Mouse (Mus musculus) MEL (cell line): ENCODE data around the gene Opcml. TPM values are rescaled to one million over a fixed set of nuclear protein-coding genes. Genes with fewer than 3 reads are reported as not detected.

ENCODE experiments used
- DNase-seq: peaks from one replicate; pipeline ENCODE4 v3.0.0; 2011; ENCODE audit warnings: low read depth, low spot score
- H3K27ac ChIP-seq: 2 replicates; pipeline ENCODE4 v1.5.1; 2012; ENCODE audit warnings: low read depth, mild to moderate bottlenecking, control low read depth, low read length, moderate library complexity; ENCODE audit not compliant: control insufficient read depth
- H3K27me3 ChIP-seq, 2 experiments: fragments of 150-350 bp in 1 of 2; sonication (generic) in 1 of 2; 2 replicates each; pipeline ENCODE4 v1.6.1; 2012; ENCODE audit warnings: low read length in 2 of 2, mild to moderate bottlenecking in 2 of 2, improper control_type of control experiment in 1 of 2, moderate library complexity in 1 of 2; ENCODE audit not compliant: insufficient read depth in 2 of 2, control insufficient read depth in 1 of 2
- H3K36me3 ChIP-seq, 2 experiments: 2 replicates each; pipeline ENCODE4 v1.6.1; 2012 to 2014; ENCODE audit warnings: low read length in 2 of 2, improper control_type of control experiment in 1 of 2, inconsistent platforms in 1 of 2, mild to moderate bottlenecking in 1 of 2; ENCODE audit not compliant: insufficient read depth in 2 of 2, control insufficient read depth in 1 of 2
- H3K4me1 ChIP-seq, 2 experiments: fragments of 150-350 bp in 1 of 2; sonication (generic) in 1 of 2; 2 replicates each; pipeline ENCODE4 v1.6.1; 2012; ENCODE audit warnings: low read length in 2 of 2, improper control_type of control experiment in 1 of 2, mild to moderate bottlenecking in 1 of 2; ENCODE audit not compliant: insufficient read depth in 2 of 2, control insufficient read depth in 1 of 2
- H3K4me3 ChIP-seq, 2 experiments: fragments of 150-350 bp in 1 of 2; sonication (generic) in 1 of 2; 2 replicates each; pipeline ENCODE4 v1.5.1; 2012; ENCODE audit warnings: low read depth in 2 of 2, low read length in 2 of 2, mild to moderate bottlenecking in 2 of 2, moderate library complexity in 2 of 2, control low read depth in 1 of 2, improper control_type of control experiment in 1 of 2; ENCODE audit not compliant: control insufficient read depth in 1 of 2, insufficient read depth in 1 of 2
- H3K79me2 ChIP-seq: 2 replicates; pipeline ENCODE4 v1.6.1; 2012; ENCODE audit warnings: mild to moderate bottlenecking, low read length, moderate library complexity; ENCODE audit not compliant: control insufficient read depth, poor library complexity, insufficient read depth
- H3K9ac ChIP-seq: 2 replicates; pipeline ENCODE4 v1.6.1; 2012; ENCODE audit warnings: low read depth, mild to moderate bottlenecking, control low read depth, low read length, moderate library complexity; ENCODE audit not compliant: control insufficient read depth, poor library complexity, severe bottlenecking
- H3K9me3 ChIP-seq: fragments of 150-350 bp; sonication (generic); replicated peaks from 2 replicates; pipeline ENCODE4 v1.6.1; 2012; ENCODE audit warnings: mild to moderate bottlenecking, low read length, improper control_type of control experiment, moderate library complexity; ENCODE audit not compliant: insufficient read depth
- BHLHE40 ChIP-seq: IDR thresholded peaks from 2 replicates; pipeline ENCODE4 v1.6.1; 2012; ENCODE audit warnings: low read depth, mild to moderate bottlenecking, inconsistent platforms, low read length, improper control_type of control experiment, borderline replicate concordance
- CHD1 ChIP-seq: IDR thresholded peaks from 2 replicates; pipeline ENCODE4 v1.6.1; 2012; ENCODE audit warnings: low read depth, mild to moderate bottlenecking, inconsistent platforms, low read length, improper control_type of control experiment
- CHD2 ChIP-seq: IDR thresholded peaks from 2 replicates; pipeline ENCODE4 v1.6.1; 2011; ENCODE audit warnings: low read length, improper control_type of control experiment
- CTCF ChIP-seq, 3 experiments: IDR thresholded peaks in 2 of 3; conservative IDR thresholded peaks in 1 of 3; 2 replicates each; pipeline ENCODE4 v1.5.1; 2011 to 2012; ENCODE audit warnings: low read length in 3 of 3, low read depth in 2 of 3, mild to moderate bottlenecking in 2 of 3, improper control_type of control experiment in 1 of 3, inconsistent platforms in 1 of 3, mixed read lengths in 1 of 3, moderate library complexity in 1 of 3; ENCODE audit not compliant: control insufficient read depth in 1 of 3, insufficient read depth in 1 of 3, poor library complexity in 1 of 3, severe bottlenecking in 1 of 3
- E2F4 ChIP-seq: IDR thresholded peaks from 2 replicates; pipeline ENCODE4 v1.6.1; 2011; ENCODE audit warnings: low read depth, low read length, improper control_type of control experiment, borderline replicate concordance
- ELF1 ChIP-seq: IDR thresholded peaks from 2 replicates; pipeline ENCODE4 v1.6.1; 2014; ENCODE audit warnings: low read depth, mild to moderate bottlenecking, inconsistent platforms, low read length, improper control_type of control experiment, moderate library complexity
- EP300 ChIP-seq, 2 experiments: IDR thresholded peaks; 2 replicates each; pipeline ENCODE4 v1.6.1; 2011; ENCODE audit warnings: improper control_type of control experiment in 2 of 2, low read length in 2 of 2, low read depth in 1 of 2, mild to moderate bottlenecking in 1 of 2
- GABPA ChIP-seq: IDR thresholded peaks from 2 replicates; pipeline ENCODE4 v1.6.1; 2012; ENCODE audit warnings: low read depth, mild to moderate bottlenecking, inconsistent platforms, low read length, improper control_type of control experiment, moderate library complexity
- JUND ChIP-seq: IDR thresholded peaks from 2 replicates; pipeline ENCODE4 v1.6.1; 2011; ENCODE audit warnings: low read depth, mild to moderate bottlenecking, improper control_type of control experiment, low read length
- MAFK ChIP-seq: IDR thresholded peaks from 2 replicates; pipeline ENCODE4 v1.6.1; 2011; ENCODE audit warnings: low read depth, mild to moderate bottlenecking, low read length, improper control_type of control experiment, borderline replicate concordance
- MAZ ChIP-seq: IDR thresholded peaks from 2 replicates; pipeline ENCODE4 v1.6.1; 2012; ENCODE audit warnings: low read depth, mild to moderate bottlenecking, inconsistent platforms, low read length, improper control_type of control experiment
- MXI1 ChIP-seq: IDR thresholded peaks from 2 replicates; pipeline ENCODE4 v1.6.1; 2011; ENCODE audit warnings: mild to moderate bottlenecking, low read depth, low read length, improper control_type of control experiment
- MYB ChIP-seq: IDR thresholded peaks from 2 replicates; pipeline ENCODE4 v1.6.1; 2011; ENCODE audit warnings: mild to moderate bottlenecking, low read depth, low read length, improper control_type of control experiment
- NELFE ChIP-seq: IDR thresholded peaks from 2 replicates; pipeline ENCODE4 v1.6.1; 2011; ENCODE audit warnings: low read depth, low read length, improper control_type of control experiment
- NRF1 ChIP-seq: IDR thresholded peaks from 2 replicates; pipeline ENCODE4 v1.6.1; 2014; ENCODE audit warnings: low read depth, mild to moderate bottlenecking, inconsistent platforms, low read length, improper control_type of control experiment, moderate library complexity; ENCODE audit not compliant: poor library complexity, insufficient read depth, severe bottlenecking
- POLR2A ChIP-seq, 2 experiments: IDR thresholded peaks; 2 replicates each; pipeline ENCODE4 v1.6.1; 2011 to 2012; ENCODE audit warnings: low read length in 2 of 2, mild to moderate bottlenecking in 2 of 2, control low read depth in 1 of 2, improper control_type of control experiment in 1 of 2, low read depth in 1 of 2, moderate library complexity in 1 of 2; ENCODE audit not compliant: control insufficient read depth in 1 of 2, insufficient read depth in 1 of 2, poor library complexity in 1 of 2
- POLR2AphosphoS2 ChIP-seq: IDR thresholded peaks from 2 replicates; pipeline ENCODE4 v1.6.1; 2011; ENCODE audit warnings: low read length, improper control_type of control experiment
- POLR2AphosphoS5 ChIP-seq: IDR thresholded peaks from 2 replicates; pipeline ENCODE4 v1.6.1; 2012; ENCODE audit warnings: low read depth, borderline replicate concordance, mild to moderate bottlenecking, inconsistent platforms, low read length, moderate library complexity, mixed read lengths
- RAD21 ChIP-seq: IDR thresholded peaks from 2 replicates; pipeline ENCODE4 v1.6.1; 2011; ENCODE audit warnings: mild to moderate bottlenecking, low read depth, low read length, improper control_type of control experiment
- SIN3A ChIP-seq: IDR thresholded peaks from 2 replicates; pipeline ENCODE4 v1.6.1; 2012; ENCODE audit warnings: low read length, improper control_type of control experiment, inconsistent platforms
- SMC3 ChIP-seq: IDR thresholded peaks from 2 replicates; pipeline ENCODE4 v1.6.1; 2011; ENCODE audit warnings: low read depth, low read length, improper control_type of control experiment
- TAL1 ChIP-seq: IDR thresholded peaks from 2 replicates; pipeline ENCODE4 v1.6.1; 2012; ENCODE audit warnings: mild to moderate bottlenecking, inconsistent platforms, low read length, moderate library complexity, mixed read lengths
- TBP ChIP-seq: IDR thresholded peaks from 2 replicates; pipeline ENCODE4 v1.8.0; 2011; ENCODE audit warnings: low read depth, low read length, improper control_type of control experiment
- TCF12 ChIP-seq: IDR thresholded peaks from 2 replicates; pipeline ENCODE4 v1.6.1; 2014; ENCODE audit warnings: low read depth, mild to moderate bottlenecking, inconsistent platforms, low read length, improper control_type of control experiment, moderate library complexity
- UBTF ChIP-seq: IDR thresholded peaks from 2 replicates; pipeline ENCODE4 v1.6.1; 2012; ENCODE audit warnings: low read depth, mild to moderate bottlenecking, inconsistent platforms, low read length, improper control_type of control experiment, moderate library complexity, borderline replicate concordance; ENCODE audit not compliant: insufficient read depth
- USF1 ChIP-seq: IDR thresholded peaks from 2 replicates; pipeline ENCODE4 v1.6.1; 2014; ENCODE audit warnings: low read depth, mild to moderate bottlenecking, inconsistent platforms, low read length, improper control_type of control experiment, moderate library complexity
- ZKSCAN1 ChIP-seq: IDR thresholded peaks from 2 replicates; pipeline ENCODE4 v1.6.1; 2012; ENCODE audit warnings: low read depth, mild to moderate bottlenecking, inconsistent platforms, low read length, improper control_type of control experiment, moderate library complexity
- ZNF384 ChIP-seq: IDR thresholded peaks from 2 replicates; pipeline ENCODE4 v1.6.1; 2012; ENCODE audit warnings: low read depth, mild to moderate bottlenecking, inconsistent platforms, low read length, improper control_type of control experiment
- polyA plus RNA-seq, 2 experiments: library from polyadenylated mRNA; stranded (reverse) in 1 of 2; unstranded in 1 of 2; fragments of >175 nt in 1 of 2; fragments of >200 nt in 1 of 2; gene quantifications; 2 replicates each; pipeline versions ENCODE4 v1.2.1 to v1.2.4; 2012; ENCODE audit warnings: low replicate concordance in 2 of 2, low read depth in 1 of 2; ENCODE audit not compliant: insufficient read length in 2 of 2, insufficient read depth in 1 of 2, missing spikeins in 1 of 2
- total RNA-seq: library from RNA; depleted of rRNA; stranded (reverse); fragments of 300-350 nt; gene quantifications from 2 replicates; pipeline ENCODE4 v1.2.3, GENCODE M21; 2012

Gene Opcml
- total and polyA plus RNA-seq, 3 experiments: not detected

- no peaks in the 10 kb centered on the region for H3K27me3 ChIP-seq
- H3K4me1 ChIP-seq: no peaks in the 10 kb centered on the region
- H3K4me3 ChIP-seq: no peak overlapping the region
- H3K27ac ChIP-seq: no peak overlapping the region
- H3K36me3 ChIP-seq: no peaks in the 10 kb centered on the region
- TF ChIP-seq RAD21 (no peak), TBP (no peak), EP300 (IDR thresholded peaks at IDR 0.05; ENCODE audit: low read depth in 1 of 2, low read length in 2 of 2) (no peak), E2F4 (no peak), USF1 (no peak), MAFK (no peak), CHD2 (no peak), MAZ (no peak), POLR2AphosphoS2 (no peak), CHD1 (no peak), GABPA (no peak), MYB (no peak), TAL1 (no peak), JUND (no peak), BHLHE40 (no peak)
- H3K79me2 ChIP-seq: no peaks in the 10 kb centered on the region
- no peaks in the 10 kb centered on the region for H3K9me3 ChIP-seq
- H3K9ac ChIP-seq: no peak overlapping the region
- no peak for DNase-seq
Measured at GRCm38 (mm10) chr9:28891611-28892010, 1101.0 kb downstream of the Opcml start.

- Histone ChIP-seq H3K9me3 (no peaks in the 10 kb centered on the region), H3K4me3 (no peak overlapping the region), H3K27ac (no peak overlapping the region), H3K4me1 (no peaks in the 10 kb centered on the region), H3K79me2 (no peaks in the 10 kb centered on the region), H3K36me3 (no peaks in the 10 kb centered on the region), H3K9ac (no peak overlapping the region), H3K27me3 (no peaks in the 10 kb centered on the region)
- no peak for TF ChIP-seq NELFE
- no peak for TF ChIP-seq SMC3
- TF ChIP-seq CTCF (IDR thresholded peaks at IDR 0.05 in 2 of 3, conservative IDR thresholded peaks at IDR 0.05 in 1 of 3; ENCODE audit: control insufficient read depth in 1 of 3, insufficient read depth in 1 of 3, low read depth in 2 of 3, low read length in 3 of 3, poor library complexity in 1 of 3, severe bottlenecking in 1 of 3): no peak
- TF ChIP-seq MXI1: no peak
- no peak for TF ChIP-seq MAZ
- no peak for TF ChIP-seq POLR2AphosphoS5
- TF ChIP-seq NRF1: no peak
- TF ChIP-seq ELF1: no peak
- TF ChIP-seq CHD1: no peak
- TF ChIP-seq USF1: no peak
- no peak for TF ChIP-seq ZKSCAN1
- no peak for TF ChIP-seq BHLHE40
- TF ChIP-seq ZNF384: no peak
- no peak for TF ChIP-seq MAFK
- no peak for TF ChIP-seq UBTF
- no peak for TF ChIP-seq SIN3A
- no peak for TF ChIP-seq MYB
- no peak for TF ChIP-seq POLR2A (IDR thresholded peaks at IDR 0.05; ENCODE audit: control insufficient read depth in 1 of 2, insufficient read depth in 1 of 2, low read depth in 1 of 2, low read length in 2 of 2, poor library complexity in 1 of 2)
- TF ChIP-seq TCF12: no peak
- no peak for TF ChIP-seq POLR2AphosphoS2
- DNase-seq: no peak
Measured at GRCm38 (mm10) chr9:28903291-28903690, 1112.7 kb downstream of the Opcml start.
